Mouse (Mus musculus) embryonic facial prominence, embryonic 10.5 days (tissue): ENCODE results near the gene Insrr. TPM values are rescaled to one million over a fixed set of nuclear protein-coding genes. Genes with fewer than 3 reads are reported as not detected.
A peak's percentile ranks its signal among the peaks of the same experiment; 100 is the strongest.

Experiments
- DNase-seq: peaks from one replicate; pipeline ENCODE4 v3.0.0-alpha.2; 2017; ENCODE audit warnings: low spot score
- H3K27ac ChIP-seq: fragments of 300-500 bp; sonication (generic); replicated peaks from 2 replicates; pipeline ENCODE4 v1.5.1; 2016; ENCODE audit warnings: mild to moderate bottlenecking
- H3K27me3 ChIP-seq: fragments of 300-500 bp; sonication (generic); replicated peaks from 2 replicates; pipeline ENCODE4 v1.6.1; 2016; ENCODE audit warnings: low read depth, mild to moderate bottlenecking; ENCODE audit not compliant: poor library complexity, severe bottlenecking
- H3K36me3 ChIP-seq: fragments of 300-500 bp; sonication (generic); replicated peaks from 2 replicates; pipeline ENCODE4 v1.6.1; 2016; ENCODE audit warnings: mild to moderate bottlenecking, moderate library complexity
- H3K4me1 ChIP-seq: fragments of 300-500 bp; sonication (generic); 2 replicates; pipeline ENCODE4 v1.6.1; 2016
- H3K4me3 ChIP-seq: fragments of 300-500 bp; sonication (generic); 2 replicates; pipeline ENCODE4 v1.5.1; 2016; ENCODE audit warnings: mild to moderate bottlenecking, moderate library complexity
- H3K9me3 ChIP-seq: fragments of 300-500 bp; sonication (generic); 2 replicates; pipeline ENCODE4 v1.6.1; 2016; ENCODE audit warnings: mild to moderate bottlenecking
- WGBS: fragments of 180-500 bp; shearing (Covaris S2); methylation state at CpG from one replicate; pipeline ENCODE4 v1.1.7; 2016; 5-methylcytosine and 5-hydroxymethylcytosine counted together
- polyA plus RNA-seq: library from polyadenylated mRNA; unstranded; fragments of >200 nt; fragmentation: Nextera tagmentation; extraction: Ambion mirVana; gene quantifications from 2 replicates; pipeline ENCODE4 v1.2.1, GENCODE M21; 2016

Insrr gene
- polyA plus RNA-seq, 1 experiment from 2014 or later, result 0.54 TPM

DNA sequence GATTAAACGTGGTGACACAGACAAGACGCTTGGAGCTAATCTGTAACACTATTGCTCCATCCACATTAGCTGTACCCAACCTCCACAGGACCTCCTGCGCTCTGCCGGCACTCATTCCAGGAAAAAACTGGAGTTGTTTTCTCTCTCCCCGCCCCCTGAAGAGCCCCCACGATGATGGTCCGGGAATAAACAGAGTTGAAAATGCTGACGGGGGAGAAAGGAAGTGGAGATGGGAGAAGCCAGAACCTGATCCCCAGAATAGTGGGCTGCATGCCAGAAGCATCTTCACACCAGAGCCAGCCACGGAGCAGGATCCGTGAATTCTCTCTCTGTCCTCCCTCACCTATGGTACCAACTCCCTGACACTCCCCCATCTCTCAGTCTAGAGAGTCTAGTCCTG, 32.2 kb upstream of the Insrr start:
- Histone ChIP-seq H3K27ac (peak overlapping the region; percentile 83), H3K4me1 (peaks cover 92% of the 10 kb centered on the region), H3K36me3 (no peaks in the 10 kb centered on the region), H3K4me3 (peak overlapping the region; percentile 38), H3K9me3 (no peaks in the 10 kb centered on the region), H3K27me3 (peaks cover 59% of the 10 kb centered on the region)
- DNase-seq, result no peak
- WGBS, result 32% methylated on average over 10 of the region's 10 CpGs

DNA sequence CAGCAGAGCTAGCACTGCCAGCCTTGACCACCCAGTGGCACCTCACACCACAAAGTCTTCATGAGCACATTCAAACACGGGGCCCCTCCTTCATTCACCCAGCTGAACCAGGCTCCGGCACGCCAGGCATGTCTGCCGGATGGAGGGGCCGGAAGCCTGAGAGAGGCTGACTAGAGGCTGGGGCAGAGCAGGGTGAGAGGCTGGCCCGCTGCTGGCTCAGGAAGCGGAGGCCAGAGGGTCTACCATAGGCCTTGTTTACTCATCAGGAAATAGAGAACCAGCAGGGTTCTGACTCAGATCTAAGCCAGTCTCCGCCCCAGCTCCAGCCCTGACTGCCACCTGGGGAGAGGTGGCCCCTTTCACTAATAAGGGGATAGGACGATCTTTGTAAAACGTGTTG, 31.7 kb upstream of the Insrr start:
- 12% methylated on average over 10 of the region's 10 CpGs for WGBS
- Histone ChIP-seq H3K27me3 (peaks cover 63% of the 10 kb centered on the region), H3K4me3 (peak overlapping the region; percentile 38; the same call in 1 of the 2 replicates), H3K27ac (peak overlapping the region; percentile 83), H3K9me3 (no peaks in the 10 kb centered on the region), H3K36me3 (no peaks in the 10 kb centered on the region), H3K4me1 (peaks cover 86% of the 10 kb centered on the region)
- peak; percentile 72 for DNase-seq

DNA sequence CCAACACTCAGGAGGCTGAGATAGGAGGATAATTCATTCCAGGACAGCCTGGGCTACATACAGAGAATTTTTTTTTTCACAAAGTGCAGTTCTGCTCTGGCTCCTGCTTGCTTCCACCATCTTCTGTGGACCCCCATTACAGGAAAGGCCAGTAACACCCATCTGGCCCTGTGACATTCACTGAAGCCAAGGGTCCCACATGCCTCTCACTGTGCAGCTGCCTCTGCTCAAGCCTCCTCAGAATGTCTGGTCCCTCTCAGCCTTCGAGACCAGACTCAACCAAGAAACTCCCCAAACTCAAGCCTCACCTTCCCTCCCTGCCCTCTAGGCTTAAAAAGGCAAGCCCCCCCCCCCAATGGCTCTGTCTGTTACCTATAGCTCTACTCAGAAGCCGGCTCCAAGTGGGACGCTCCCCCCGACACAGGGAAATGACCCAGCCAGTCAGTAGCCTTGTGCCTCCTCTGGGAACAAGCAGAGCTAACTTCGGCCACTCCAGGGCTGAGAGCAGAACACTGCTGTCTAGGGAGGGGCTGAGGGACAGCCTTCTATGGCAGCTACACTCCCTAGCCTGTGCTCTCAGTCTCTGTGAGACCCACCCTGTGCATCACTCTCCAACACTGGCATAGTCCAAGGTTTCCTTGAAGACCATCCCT, 31.0 kb upstream of the Insrr start:
- Histone ChIP-seq H3K36me3 (no peaks in the 10 kb centered on the region), H3K4me1 (peaks cover 83% of the 10 kb centered on the region), H3K27me3 (peaks cover 67% of the 10 kb centered on the region), H3K27ac (peak overlapping the region; percentile 83), H3K4me3 (no peak overlapping the region; the same call in 1 of the 2 replicates), H3K9me3 (no peaks in the 10 kb centered on the region)
- 71% methylated on average over 5 of the region's 5 CpGs for WGBS
- no peak for DNase-seq

DNA sequence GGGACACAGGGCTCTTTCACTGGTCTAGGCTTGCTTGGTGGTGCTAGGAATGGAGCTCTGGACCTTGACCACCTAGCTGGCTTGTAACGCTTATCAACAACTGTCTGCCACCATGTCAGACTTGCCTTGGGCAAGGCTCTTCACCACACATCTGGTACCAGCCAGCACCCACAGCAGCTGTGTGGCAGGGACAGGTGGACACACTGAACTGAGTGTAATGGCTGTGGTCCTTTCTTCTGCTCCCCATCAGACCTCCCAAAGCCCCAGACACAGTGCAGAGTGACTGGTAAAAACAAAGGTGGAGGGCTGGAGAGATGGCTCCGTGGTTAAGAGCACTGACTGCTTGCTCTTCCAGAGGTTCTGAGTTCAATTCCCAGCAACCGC, 30.5 kb upstream of the Insrr start:
- Histone ChIP-seq H3K4me3 (no peak overlapping the region), H3K36me3 (no peaks in the 10 kb centered on the region), H3K27me3 (peaks cover 72% of the 10 kb centered on the region), H3K9me3 (no peaks in the 10 kb centered on the region), H3K4me1 (peaks cover 78% of the 10 kb centered on the region), H3K27ac (peak overlapping the region; percentile 83)
- 81% methylated on average over 3 of the region's 3 CpGs for WGBS
- no peak for DNase-seq

DNA sequence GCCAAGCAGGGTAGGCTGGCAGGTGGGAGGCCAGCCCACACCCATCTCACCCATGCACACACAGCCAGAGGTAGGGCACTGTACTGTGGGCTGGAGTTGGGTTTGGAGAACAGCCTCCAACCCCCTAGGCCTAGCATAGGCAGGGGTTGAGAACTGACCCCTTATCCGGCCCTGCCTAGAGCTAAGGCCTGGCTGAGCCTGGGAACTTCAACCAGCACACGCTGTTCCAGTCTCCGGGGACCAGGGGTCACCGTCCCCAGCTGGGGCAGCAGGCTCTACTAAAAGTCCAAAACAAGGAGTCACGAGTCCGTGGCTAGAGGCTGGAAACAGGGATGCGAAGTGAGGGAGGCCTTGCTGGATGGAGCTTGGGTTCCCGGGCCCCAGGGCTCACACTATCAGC, 29.0 kb upstream of the Insrr start:
- Histone ChIP-seq H3K9me3 (no peaks in the 10 kb centered on the region), H3K4me1 (peaks cover 66% of the 10 kb centered on the region), H3K36me3 (no peaks in the 10 kb centered on the region), H3K4me3 (peak overlapping the region; percentile 59), H3K27me3 (peaks cover 87% of the 10 kb centered on the region), H3K27ac (peak overlapping the region; percentile 71)
- no peak for DNase-seq
- WGBS, result 57% methylated on average over 8 of the region's 8 CpGs

DNA sequence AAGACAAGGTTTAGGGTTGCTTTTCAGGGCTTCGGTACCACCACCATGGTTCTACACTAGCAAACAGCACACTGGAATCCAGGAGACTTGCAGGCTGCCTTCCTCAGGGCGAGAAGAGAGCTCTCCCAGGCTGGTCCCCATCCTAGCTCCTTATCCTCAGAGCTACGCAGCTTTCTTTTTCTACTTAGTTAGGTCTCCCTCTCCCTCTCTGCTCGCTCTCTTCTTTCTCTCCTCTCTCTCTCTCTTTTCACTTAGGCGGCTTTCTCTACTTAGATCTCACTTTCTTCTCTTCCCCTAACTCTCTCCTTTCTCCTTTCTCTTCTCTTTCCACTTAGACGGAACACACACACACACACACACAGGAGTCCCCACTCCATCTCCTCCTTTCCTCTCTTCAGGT, 28.3 kb upstream of the Insrr start:
- peak overlapping the region; percentile 77 for H3K27ac ChIP-seq
- H3K27me3 ChIP-seq, result peaks cover 93% of the 10 kb centered on the region
- WGBS, result 42% methylated on average over 6 of the region's 6 CpGs

DNA sequence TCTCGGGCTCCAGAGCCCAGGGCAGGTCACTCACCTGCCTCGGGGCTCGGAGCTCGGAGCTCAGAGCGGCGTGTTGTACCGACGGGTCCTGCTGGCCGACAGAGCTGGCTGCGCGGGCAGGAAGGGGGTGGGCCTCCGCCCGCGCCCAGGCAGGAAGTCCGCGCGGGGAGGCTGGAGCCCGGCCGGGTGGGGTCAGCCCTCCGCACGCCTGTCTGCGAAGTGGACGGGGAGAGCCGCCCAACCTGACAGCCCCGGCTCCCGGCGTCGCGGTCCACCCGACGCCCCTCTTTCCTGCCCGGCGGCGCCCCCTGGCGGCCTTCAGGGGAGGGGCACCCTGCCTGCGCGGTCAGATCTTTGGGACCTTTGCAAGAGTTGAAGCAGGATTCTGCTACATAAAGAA, 27.9 kb upstream of the Insrr start:
- WGBS, result 1% methylated on average over 37 of the region's 37 CpGs
- peak; percentile 88 for DNase-seq
- Histone ChIP-seq H3K27ac (peak overlapping the region; percentile 77), H3K36me3 (no peaks in the 10 kb centered on the region), H3K27me3 (peaks cover 94% of the 10 kb centered on the region), H3K4me3 (peak overlapping the region; percentile 59), H3K9me3 (no peaks in the 10 kb centered on the region), H3K4me1 (peaks cover 65% of the 10 kb centered on the region)

More for the DNA sequence above, 28.3 kb upstream of the Insrr start:
- Histone ChIP-seq H3K36me3 (no peaks in the 10 kb centered on the region), H3K9me3 (no peaks in the 10 kb centered on the region), H3K4me1 (peaks cover 66% of the 10 kb centered on the region), H3K4me3 (peak overlapping the region; percentile 59)
- DNase-seq, result no peak

DNA sequence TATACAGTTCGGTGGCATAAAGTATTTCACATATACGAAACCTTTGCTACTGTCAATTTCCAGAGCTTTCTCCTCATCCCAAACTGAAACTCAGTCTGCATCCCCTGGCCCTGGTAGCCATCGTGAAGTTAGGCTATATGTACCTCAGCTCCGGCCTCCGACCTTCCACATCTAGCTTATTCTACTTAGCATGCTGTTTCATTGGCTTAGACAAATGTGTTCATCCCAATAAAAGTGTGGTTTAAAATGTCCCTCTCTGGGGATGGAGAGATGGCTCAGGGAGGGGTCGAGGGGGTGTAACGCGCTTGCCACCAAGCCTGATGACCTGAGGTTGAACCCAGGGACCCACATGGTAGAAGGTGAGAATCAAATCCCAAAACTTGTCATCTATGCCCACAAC, 27.2 kb upstream of the Insrr start:
- Histone ChIP-seq H3K27me3 (peaks cover 95% of the 10 kb centered on the region), H3K4me1 (peaks cover 58% of the 10 kb centered on the region)

DNA sequence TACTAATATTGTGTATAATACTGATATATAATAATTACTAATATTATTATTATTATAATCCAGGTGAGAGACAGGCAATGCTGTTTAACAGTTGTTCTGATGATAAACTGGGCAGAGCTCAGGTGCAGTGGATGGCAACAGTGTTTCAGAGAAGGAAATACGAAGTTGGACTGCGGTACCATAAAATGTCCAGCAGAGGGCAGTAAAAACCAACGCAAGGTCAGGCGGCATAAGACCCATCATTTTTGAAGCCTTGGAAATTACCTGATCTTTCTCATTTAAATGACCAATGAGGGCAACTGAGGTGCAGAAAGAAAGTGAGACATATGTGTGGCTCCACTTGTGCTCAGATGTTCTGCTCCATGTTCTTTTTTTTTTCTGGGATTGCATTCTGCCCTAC, 26.5 kb upstream of the Insrr start:
- H3K27ac ChIP-seq, result no peak overlapping the region
- H3K4me1 ChIP-seq, result peaks cover 50% of the 10 kb centered on the region
- H3K27me3 ChIP-seq, result peaks cover 93% of the 10 kb centered on the region
- H3K9me3 ChIP-seq, result no peaks in the 10 kb centered on the region
- no peak overlapping the region for H3K4me3 ChIP-seq
- no peaks in the 10 kb centered on the region for H3K36me3 ChIP-seq
- under 1% methylated on average over 4 of the region's 4 CpGs for WGBS
- DNase-seq, result peak; percentile 63

More for the DNA sequence above, 27.2 kb upstream of the Insrr start:
- WGBS, result 77% methylated on average over 8 of the region's 8 CpGs
- Histone ChIP-seq H3K27ac (no peak overlapping the region), H3K4me3 (no peak overlapping the region), H3K36me3 (no peaks in the 10 kb centered on the region), H3K9me3 (no peaks in the 10 kb centered on the region)
- no peak for DNase-seq

DNA sequence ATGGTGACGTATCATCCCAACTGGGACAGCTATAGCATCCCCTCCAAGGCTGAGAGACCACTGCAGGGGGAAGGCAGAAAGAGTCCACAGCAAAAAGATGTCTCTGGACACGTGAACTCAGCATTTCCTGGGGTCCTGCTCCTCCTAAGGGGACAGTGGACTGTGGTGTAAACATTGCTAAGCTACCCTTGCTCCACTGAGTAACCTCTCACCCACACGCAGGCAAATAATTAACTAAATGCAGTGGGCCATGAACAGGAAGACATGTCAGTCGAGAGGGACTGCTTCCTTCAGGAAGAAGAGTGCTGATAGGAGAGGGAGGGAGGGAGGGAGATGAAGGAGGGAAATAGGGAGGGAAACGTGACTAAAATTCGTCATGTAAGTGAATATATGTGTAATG, 25.7 kb upstream of the Insrr start:
- DNase-seq, result no peak
- Histone ChIP-seq H3K27me3 (peaks cover 93% of the 10 kb centered on the region), H3K4me3 (no peak overlapping the region), H3K27ac (no peak overlapping the region), H3K4me1 (peaks cover 45% of the 10 kb centered on the region), H3K9me3 (no peaks in the 10 kb centered on the region), H3K36me3 (no peaks in the 10 kb centered on the region)
- 50% methylated on average over 6 of the region's 6 CpGs for WGBS

DNA sequence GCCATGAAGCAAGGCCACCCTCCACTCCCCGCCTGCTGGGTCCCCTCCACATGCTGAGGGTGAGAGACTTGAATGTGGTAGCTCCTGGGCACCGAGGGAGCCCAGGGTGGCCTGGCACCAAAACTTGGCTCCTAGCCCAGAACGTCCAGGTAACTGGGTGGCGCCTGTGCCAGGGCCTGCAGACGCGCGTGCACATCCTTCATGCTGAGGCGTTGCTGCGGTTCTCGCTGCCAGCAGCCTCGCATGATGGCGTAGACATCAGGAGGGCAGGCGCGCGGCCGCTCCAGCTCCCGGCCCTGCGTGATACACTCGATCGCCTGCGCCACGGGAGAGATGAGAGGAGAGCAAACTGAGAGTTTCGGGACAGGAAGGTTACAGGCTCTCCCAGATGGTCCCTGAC, 18.5 kb upstream of the Insrr start:
- Histone ChIP-seq H3K4me3 (no peak overlapping the region), H3K27ac (no peak overlapping the region), H3K27me3 (peaks cover 89% of the 10 kb centered on the region), H3K9me3 (no peaks in the 10 kb centered on the region), H3K4me1 (peaks cover 42% of the 10 kb centered on the region), H3K36me3 (no peaks in the 10 kb centered on the region)
- 56% methylated on average over 23 of the region's 23 CpGs for WGBS
- no peak for DNase-seq

DNA sequence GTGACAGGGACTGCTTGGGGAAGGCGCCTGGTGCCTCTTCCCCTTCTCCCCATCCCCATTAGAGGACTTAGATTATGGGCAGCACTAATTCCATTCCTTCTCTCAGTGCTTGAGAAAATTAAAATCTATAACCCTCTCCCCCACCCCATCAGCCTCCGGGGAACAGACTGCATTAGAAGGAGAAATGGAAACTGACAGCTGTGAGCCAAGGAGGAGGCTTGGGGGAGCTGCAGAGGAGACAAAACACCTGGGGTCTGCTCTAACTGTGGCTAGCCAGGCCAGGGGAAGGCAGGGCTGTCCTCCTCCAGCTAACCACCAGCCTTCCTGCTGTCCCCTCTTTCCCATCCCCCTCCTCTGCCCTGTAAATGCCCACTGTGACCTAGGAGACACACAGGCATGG, 17.7 kb upstream of the Insrr start:
- WGBS, result 27% methylated on average over 2 of the region's 2 CpGs
- Histone ChIP-seq H3K36me3 (no peaks in the 10 kb centered on the region), H3K27me3 (peaks cover 81% of the 10 kb centered on the region), H3K27ac (no peak overlapping the region), H3K9me3 (no peaks in the 10 kb centered on the region), H3K4me3 (no peak overlapping the region), H3K4me1 (peaks cover 41% of the 10 kb centered on the region)
- no peak for DNase-seq

DNA sequence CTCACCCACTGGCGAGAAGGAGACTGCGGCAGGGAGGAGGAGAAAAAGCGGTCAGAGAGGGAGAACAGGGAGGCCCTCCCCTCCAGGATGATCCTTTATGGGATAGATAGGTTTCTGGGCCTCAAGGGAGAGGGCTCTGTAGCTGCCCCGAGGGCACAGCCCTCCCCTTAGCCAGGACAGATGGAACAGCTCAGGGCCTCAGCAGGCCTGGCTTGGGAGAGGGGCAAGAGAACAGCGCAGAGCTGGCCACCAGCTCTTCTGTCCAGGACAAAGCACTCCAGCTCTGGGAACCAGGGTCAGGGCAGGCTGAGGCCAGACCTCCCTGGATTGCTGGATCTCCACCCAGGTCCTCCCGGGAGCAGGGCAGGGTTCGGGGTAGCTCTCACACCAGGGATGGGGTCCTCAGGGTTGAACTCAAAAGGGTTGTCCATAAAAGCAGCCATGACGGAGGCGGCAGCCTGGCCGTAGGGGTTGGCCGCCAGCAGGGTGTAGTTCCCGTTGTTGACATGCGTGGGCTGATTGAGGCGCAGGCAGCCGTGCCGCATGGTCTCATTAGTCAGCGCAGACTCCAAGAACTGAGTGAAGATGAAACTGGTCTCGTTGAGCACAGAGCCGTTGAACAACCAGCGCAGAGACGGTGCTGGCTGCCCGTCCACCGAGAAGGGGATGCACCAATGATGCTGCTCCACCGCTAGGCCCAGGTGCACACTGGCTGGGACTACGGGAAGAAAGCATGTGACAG, 13.3 kb upstream of the Insrr start:
- Histone ChIP-seq H3K27ac (peak overlapping the region; percentile 31), H3K36me3 (no peaks in the 10 kb centered on the region), H3K4me1 (peaks cover 38% of the 10 kb centered on the region), H3K27me3 (peaks cover 48% of the 10 kb centered on the region), H3K9me3 (no peaks in the 10 kb centered on the region), H3K4me3 (no peak overlapping the region)
- 87% methylated on average over 25 of the region's 25 CpGs for WGBS
- DNase-seq, result no peak
